In genomic region chr7:130860721-130861142, GRCm38 (mm10) we compare ENCODE assay signal across 9 mouse cellular contexts. TPM values are rescaled to one million over a fixed set of nuclear protein-coding genes. Genes with fewer than 3 reads are reported as not detected.
A peak's percentile ranks its signal among the peaks of the same experiment; 100 is the strongest.
DNase-seq lines count a peak whose midpoint lies in the region; ATAC-seq lines count a peak whose summit lies in the region.
"Had no signal": no experiment of that assay in that cellular context is flagged by ENCODE, and none has a peak within 500 bp of the region (broad histone marks: within the 10 kb centered on the region; RNA-seq: fewer than 3 reads in every experiment).

No protein-coding gene starts in this region.

- H3K4me2 ChIP-seq in heart, embryonic 12.5 days = no peak overlapping the region

- no peak overlapping the region for H3K9ac ChIP-seq in heart, embryonic 12.5 days

- no peaks in the 10 kb centered on the region for H3K9me3 ChIP-seq in hindbrain, embryonic 10.5 days
- H3K9me3 ChIP-seq in heart, embryonic 12.5 days (replicated peaks) = no peaks in the 10 kb centered on the region

- intact Hi-C loops in heart, postnatal 14 days (cut with DNase I) = no loop called here
- intact Hi-C loops in heart, postnatal 36 days (cut with DNase I) = loop anchor here (10.0 kb wide), 1 partner anchor 346 kb away; no protein-coding TSS in a partner anchor

- 22% methylated on average over 11 of the region's 11 CpGs for WGBS in hindbrain, embryonic 10.5 days
- 53% methylated on average over 11 of the region's 11 CpGs for WGBS in heart, embryonic 12.5 days

- 0 out of 2 replicates have a peak overlapping the region, but pooled peaks have one; percentile 1 for H3K4me3 ChIP-seq in hindbrain, embryonic 10.5 days
- no peak overlapping the region for H3K4me3 ChIP-seq in heart, embryonic 12.5 days
- H3K4me3 ChIP-seq: left cerebral cortex, adult 2 months had no signal

- peaks cover 36% of the 10 kb centered on the region for H3K4me1 ChIP-seq in hindbrain, embryonic 10.5 days (replicated peaks)
- peaks cover 1% of the 10 kb centered on the region for H3K4me1 ChIP-seq in heart, embryonic 12.5 days (replicated peaks)

- no peak for ATAC-seq in heart, embryonic 12.5 days (ENCODE audit: insufficient number of reproducible peaks, low FRiP score)

- H3K27ac ChIP-seq in hindbrain, embryonic 10.5 days = peak overlapping the region; percentile 81
- no peak overlapping the region for H3K27ac ChIP-seq in heart, embryonic 12.5 days (ENCODE audit: poor library complexity, severe bottlenecking)
- H3K27ac ChIP-seq: left cerebral cortex, adult 2 months had no signal

- peak; percentile 17 to 22 for DNase-seq in heart, postnatal 14 days
- DNase-seq in heart, postnatal 36 days = no peak
- DNase-seq in ES-CJ7 (ENCODE audit: low read depth, low spot score) = peak; percentile 62
- peak; percentile 22 for DNase-seq in hindbrain, embryonic 10.5 days (ENCODE audit: low spot score)
- peak; percentile 20 for DNase-seq in lung, postnatal 36 days
- no peak for DNase-seq in thymus, postnatal 36 days
- no peak for DNase-seq in thymus, postnatal 14 days

- H3K27me3 ChIP-seq in hindbrain, embryonic 10.5 days (ENCODE audit: insufficient read depth, poor library complexity, severe bottlenecking) = peaks cover 34% of the 10 kb centered on the region
- 0 out of 2 replicates have a peak, but pooled peaks cover 7% of the 10 kb centered on the region for H3K27me3 ChIP-seq in heart, embryonic 12.5 days (replicated peaks)

- H3K36me3 ChIP-seq in hindbrain, embryonic 10.5 days = no peaks in the 10 kb centered on the region
- no peaks in the 10 kb centered on the region for H3K36me3 ChIP-seq in heart, embryonic 12.5 days

RNA-seq across cellular contexts. Expression of gene Plekha1, which starts 4.8 kb away (rescaled TPM):
- total RNA-seq in heart, postnatal 14 days (2021) = 10 to 100 TPM; 46.7 to 51.4 TPM
- total RNA-seq in heart, postnatal 36 days (2021) = 10 to 100 TPM; 42.8 to 44.0 TPM
- polyA plus RNA-seq in hindbrain, embryonic 10.5 days (2016; fragmentation: Nextera tagmentation; extraction: Ambion mirVana) = 39.5 and 47.8 TPM in 2 replicates
- polyA plus RNA-seq in heart, embryonic 12.5 days (2016; fragmentation: Nextera tagmentation; extraction: Ambion mirVana) = 54.6 and 56.2 TPM in 2 replicates

Comparison
In these comparisons a context has a peak if more than half of its experiments do, and no peak if none do; other contexts are left out.
1. DNase-seq: peak in heart, postnatal 14 days (2 of 2), ES-CJ7 (single experiment), hindbrain, embryonic 10.5 days (single experiment) and lung, postnatal 36 days (single experiment); none in heart, postnatal 36 days (0 of 2), thymus, postnatal 36 days (0 of 2) and thymus, postnatal 14 days (single experiment).